Mouse (Mus musculus) cerebellum, adult 9-10 months (tissue): ENCODE results near the gene Cd99l2.
A peak's percentile ranks its signal among the peaks of the same experiment; 100 is the strongest.

Experiments
- DNase-seq: peaks from one replicate; pipeline ENCODE4 v3.0.0; 2022

The Cd99l2 gene

GRCm38 (mm10) chrX:71465417-71465816 is 27.2 kb downstream of the Cd99l2 start:
- no peak for DNase-seq

- no peak for DNase-seq
Observed at GRCm38 (mm10) chrX:71464138-71464826, 28.4 kb downstream of the Cd99l2 start.

GRCm38 (mm10) chrX:71456078-71456737 is 36.4 kb downstream of the Cd99l2 start:
- no peak for DNase-seq

- no peak for DNase-seq
Observed at GRCm38 (mm10) chrX:71442916-71443315, 49.7 kb downstream of the Cd99l2 start.

GRCm38 (mm10) chrX:71439473-71439872 is 53.2 kb downstream of the Cd99l2 start:
- DNase-seq = no peak

- no peak for DNase-seq
Observed at GRCm38 (mm10) chrX:71435542-71435941, 57.1 kb downstream of the Cd99l2 start.

- DNase-seq = no peak
Observed at GRCm38 (mm10) chrX:71434860-71435259, 57.8 kb downstream of the Cd99l2 start.

- no peak for DNase-seq
Observed at GRCm38 (mm10) chrX:71434448-71434847, 58.2 kb downstream of the Cd99l2 start.

GRCm38 (mm10) chrX:71430900-71431299 is 61.7 kb downstream of the Cd99l2 start:
- no peak for DNase-seq

GRCm38 (mm10) chrX:71427491-71427890 is 65.2 kb downstream of the Cd99l2 start:
- no peak for DNase-seq

- peak; percentile 77 for DNase-seq
Observed at GRCm38 (mm10) chrX:71425746-71426519, 66.7 kb downstream of the Cd99l2 start.

- DNase-seq = no peak
Observed at GRCm38 (mm10) chrX:71424852-71425251, 67.8 kb downstream of the Cd99l2 start.

- no peak for DNase-seq
Observed at GRCm38 (mm10) chrX:71413616-71414015, 79.0 kb downstream of the Cd99l2 start.

- DNase-seq = no peak
Observed at GRCm38 (mm10) chrX:71412776-71413175, 79.9 kb downstream of the Cd99l2 start.

- no peak for DNase-seq
Observed at GRCm38 (mm10) chrX:71408386-71408785, 84.3 kb downstream of the Cd99l2 start.

- DNase-seq = no peak
Observed at GRCm38 (mm10) chrX:71406290-71406689, 86.4 kb downstream of the Cd99l2 start.

GRCm38 (mm10) chrX:71396326-71396725 is 96.3 kb downstream of the Cd99l2 start:
- DNase-seq = no peak

GRCm38 (mm10) chrX:71381571-71381970 is 111.1 kb downstream of the Cd99l2 start:
- DNase-seq = peak; percentile 45

GRCm38 (mm10) chrX:71378435-71378834 is 114.2 kb downstream of the Cd99l2 start:
- no peak for DNase-seq

- DNase-seq = no peak
Observed at GRCm38 (mm10) chrX:71376781-71377180, 115.9 kb downstream of the Cd99l2 start.
